Mouse (Mus musculus) thymus, postnatal 4 days (tissue): ENCODE measurements around the gene Dok3.
"Not testable (repeated sequence)": the region's sequence is repeated elsewhere in the genome, so short reads cannot be mapped to it uniquely, and the experiment has no call there.

Experiments used
- DNase-seq: peaks from one replicate; pipeline ENCODE4 v3.0.0; 2021

Gene Dok3

GRCm38 (mm10) chr13:55529198-55529915 lies at the start of gene Dok3:
TSS of gene Dok3 (minus strand) at chr13:55529296.
- DNase-seq, result no peak

- DNase-seq, result no peak
Measured at GRCm38 (mm10) chr13:55578086-55578485, 49.0 kb upstream of the Dok3 start.

- DNase-seq, result not testable (repeated sequence)
Measured at GRCm38 (mm10) chr13:55576872-55577271, 47.8 kb upstream of the Dok3 start.

- DNase-seq, result peak; percentile 56
Measured at GRCm38 (mm10) chr13:55575932-55576331, 46.8 kb upstream of the Dok3 start.

GRCm38 (mm10) chr13:55574321-55574720 lies 45.2 kb upstream of the Dok3 start:
- DNase-seq, result no peak

GRCm38 (mm10) chr13:55573432-55573831 lies 44.3 kb upstream of the Dok3 start, which contains the start of gene Tmed9:
TSS of gene Tmed9 (plus strand) at chr13:55573732.
- no peak for DNase-seq

- DNase-seq, result no peak
Measured at GRCm38 (mm10) chr13:55571977-55572376, 42.9 kb upstream of the Dok3 start.

GRCm38 (mm10) chr13:55571027-55571751 lies 42.1 kb upstream of the Dok3 start, which contains the start of gene Fam193b:
TSS of gene Fam193b (minus strand) at chr13:55571120.
- peak; percentile 97 for DNase-seq

- DNase-seq, result peak; percentile 70
Measured at GRCm38 (mm10) chr13:55570286-55570973, 41.3 kb upstream of the Dok3 start.

GRCm38 (mm10) chr13:55569726-55570285 lies 40.7 kb upstream of the Dok3 start:
- DNase-seq, result peak; percentile 58

GRCm38 (mm10) chr13:55568524-55568923 lies 39.4 kb upstream of the Dok3 start:
- not testable (repeated sequence) for DNase-seq

GRCm38 (mm10) chr13:55567949-55568348 lies 38.9 kb upstream of the Dok3 start:
- no peak for DNase-seq

GRCm38 (mm10) chr13:55567001-55567400 lies 37.9 kb upstream of the Dok3 start:
- no peak for DNase-seq

GRCm38 (mm10) chr13:55563266-55563879 lies 34.3 kb upstream of the Dok3 start:
- no peak for DNase-seq

GRCm38 (mm10) chr13:55557499-55557898 lies 28.4 kb upstream of the Dok3 start:
- no peak for DNase-seq

GRCm38 (mm10) chr13:55555921-55556320 lies 26.8 kb upstream of the Dok3 start:
- no peak for DNase-seq

GRCm38 (mm10) chr13:55549061-55549460 lies 20.0 kb upstream of the Dok3 start:
- no peak for DNase-seq

- DNase-seq, result no peak
Measured at GRCm38 (mm10) chr13:55548426-55548825, 19.3 kb upstream of the Dok3 start.

GRCm38 (mm10) chr13:55547916-55548315 lies 18.8 kb upstream of the Dok3 start:
- DNase-seq, result no peak

- no peak for DNase-seq
Measured at GRCm38 (mm10) chr13:55544792-55545191, 15.7 kb upstream of the Dok3 start.

- no peak for DNase-seq
Measured at GRCm38 (mm10) chr13:55543447-55543846, 14.4 kb upstream of the Dok3 start.

GRCm38 (mm10) chr13:55542891-55543290 lies 13.8 kb upstream of the Dok3 start:
- DNase-seq, result no peak

GRCm38 (mm10) chr13:55540933-55541332 lies 11.8 kb upstream of the Dok3 start:
- DNase-seq, result peak; percentile 47
